Mouse (Mus musculus): ENCODE results near the gene Teddm1a.

Gene Teddm1a

GRCm38 (mm10) chr1:153904236-153904635 is 12.7 kb downstream of the Teddm1a start:
- no peak for DNase-seq (ENCODE audit: extremely low spot score, low read depth, low spot score)

GRCm38 (mm10) chr1:153905884-153906283 is 14.3 kb downstream of the Teddm1a start:
- DNase-seq (ENCODE audit: extremely low spot score, low read depth, low spot score) = no peak

GRCm38 (mm10) chr1:153908208-153908607 is 16.7 kb downstream of the Teddm1a start:
- no peak for DNase-seq (ENCODE audit: extremely low spot score, low read depth, low spot score)

GRCm38 (mm10) chr1:153908741-153909140 is 17.2 kb downstream of the Teddm1a start:
- no peak for DNase-seq (ENCODE audit: extremely low spot score, low read depth, low spot score)

- DNase-seq (ENCODE audit: extremely low spot score, low read depth, low spot score) = no peak
Observed at GRCm38 (mm10) chr1:153909213-153909962, 17.8 kb downstream of the Teddm1a start.

GRCm38 (mm10) chr1:153909963-153910291 is 18.4 kb downstream of the Teddm1a start:
- DNase-seq (ENCODE audit: extremely low spot score, low read depth, low spot score) = no peak

- DNase-seq (ENCODE audit: extremely low spot score, low read depth, low spot score) = no peak
Observed at GRCm38 (mm10) chr1:153910423-153910822, 18.9 kb downstream of the Teddm1a start.

- DNase-seq (ENCODE audit: extremely low spot score, low read depth, low spot score) = no peak
Observed at GRCm38 (mm10) chr1:153911276-153911795, 19.8 kb downstream of the Teddm1a start.

- no peak for DNase-seq (ENCODE audit: extremely low spot score, low read depth, low spot score)
Observed at GRCm38 (mm10) chr1:153913869-153914268, 22.3 kb downstream of the Teddm1a start.

GRCm38 (mm10) chr1:153918521-153919206 is 27.1 kb downstream of the Teddm1a start:
- DNase-seq (ENCODE audit: extremely low spot score, low read depth, low spot score) = no peak

GRCm38 (mm10) chr1:153921642-153922041 is 30.1 kb downstream of the Teddm1a start:
- no peak for DNase-seq (ENCODE audit: extremely low spot score, low read depth, low spot score)

GRCm38 (mm10) chr1:153922571-153923021 is 31.1 kb downstream of the Teddm1a start:
- no peak for DNase-seq (ENCODE audit: extremely low spot score, low read depth, low spot score)

- no peak for DNase-seq (ENCODE audit: extremely low spot score, low read depth, low spot score)
Observed at GRCm38 (mm10) chr1:153924395-153925385, 33.1 kb downstream of the Teddm1a start.

GRCm38 (mm10) chr1:153930431-153930830 is 38.9 kb downstream of the Teddm1a start:
- no peak for DNase-seq (ENCODE audit: extremely low spot score, low read depth, low spot score)

- no peak for DNase-seq (ENCODE audit: extremely low spot score, low read depth, low spot score)
Observed at GRCm38 (mm10) chr1:153933772-153934171, 42.2 kb downstream of the Teddm1a start.

GRCm38 (mm10) chr1:153935844-153936380 is 44.4 kb downstream of the Teddm1a start:
- DNase-seq (ENCODE audit: extremely low spot score, low read depth, low spot score) = no peak

GRCm38 (mm10) chr1:153937025-153937424 is 45.5 kb downstream of the Teddm1a start:
- no peak for DNase-seq (ENCODE audit: extremely low spot score, low read depth, low spot score)

GRCm38 (mm10) chr1:153940986-153941385 is 49.4 kb downstream of the Teddm1a start:
- DNase-seq (ENCODE audit: extremely low spot score, low read depth, low spot score) = no peak

Data from hindlimb bud, embryonic 11.5 days (tissue).